Mouse (Mus musculus) liver, postnatal 0 days (tissue): ENCODE results near the gene Spata17.

Source experiments
- CTCF ChIP-seq: sonication (generic); IDR thresholded peaks from 2 replicates; pipeline ENCODE4 v1.5.1; 2016; ENCODE audit warnings: antibody characterized with exemption, low read depth
- EP300 ChIP-seq: IDR thresholded peaks from 2 replicates; pipeline ENCODE4 v1.6.1; 2016; ENCODE audit warnings: antibody characterized with exemption, low read depth, mild to moderate bottlenecking

DNA sequence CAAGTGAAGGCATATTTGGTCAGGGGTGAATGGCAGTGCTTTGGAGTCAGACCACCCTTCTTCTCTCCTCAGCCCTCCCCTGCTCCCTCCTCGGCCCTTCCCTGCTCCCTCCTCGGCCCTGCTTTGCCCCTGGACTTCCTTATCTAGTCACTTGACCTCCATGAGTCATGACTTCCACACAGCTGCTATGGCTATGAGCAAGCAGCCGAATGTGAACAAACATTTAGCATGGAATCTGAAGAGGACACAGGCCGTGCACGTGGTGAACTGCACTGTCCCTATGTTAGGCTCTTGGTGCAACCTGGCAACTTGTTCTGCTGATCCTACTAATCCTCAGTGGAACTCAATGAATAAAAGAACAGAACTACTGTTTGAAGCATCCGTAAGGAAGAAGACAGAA lies 117.0 kb downstream of the Spata17 start:
- no peak for TF ChIP-seq CTCF
- TF ChIP-seq EP300, result no peak
